Mouse (Mus musculus) inflammation-experienced regulatory T-cells, adult 6 months (primary cell): Measurements from ENCODE around the gene Fam124a. TPM values are rescaled to one million over a fixed set of nuclear protein-coding genes. Genes with fewer than 3 reads are reported as not detected.
"Not testable (repeated sequence)": the region's sequence is repeated elsewhere in the genome, so short reads cannot be mapped to it uniquely, and the experiment has no call there.

Experiments
- ATAC-seq: one replicate; pipeline ENCODE4 v1.8.0; 2017
- polyA plus RNA-seq, 3 experiments: library from polyadenylated mRNA; unstranded; fragments of 100-300 nt; shearing (Covaris generic); gene quantifications; one replicate each; pipeline ENCODE4 v1.2.1; 2017

Gene Fam124a
- not detected for polyA plus RNA-seq

GRCm38 (mm10) chr14:62555309-62555829, at the start of gene Fam124a:
TSS of gene Fam124a (plus strand) at chr14:62555737.
- peak; percentile 65 for ATAC-seq

DNA sequence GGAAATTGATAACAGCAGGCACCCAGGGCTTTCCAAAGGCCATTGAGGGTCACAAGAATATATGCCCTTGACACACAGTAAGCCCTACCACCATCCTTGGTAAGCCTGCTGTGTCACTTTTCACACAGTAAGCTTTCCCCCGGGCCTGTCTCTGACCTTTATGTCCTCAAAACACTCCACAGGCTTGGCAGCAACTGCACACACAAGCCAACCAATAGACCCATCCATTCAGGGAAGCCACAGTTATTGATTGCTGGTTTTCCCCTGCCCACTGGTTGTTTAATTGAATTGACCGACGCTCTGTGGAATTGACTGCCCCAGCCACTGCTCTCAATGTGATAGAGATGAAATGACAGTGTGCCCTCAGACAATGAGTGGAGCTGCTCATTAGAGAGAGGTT, 49.3 kb upstream of the Fam124a start:
- ATAC-seq: no peak

DNA sequence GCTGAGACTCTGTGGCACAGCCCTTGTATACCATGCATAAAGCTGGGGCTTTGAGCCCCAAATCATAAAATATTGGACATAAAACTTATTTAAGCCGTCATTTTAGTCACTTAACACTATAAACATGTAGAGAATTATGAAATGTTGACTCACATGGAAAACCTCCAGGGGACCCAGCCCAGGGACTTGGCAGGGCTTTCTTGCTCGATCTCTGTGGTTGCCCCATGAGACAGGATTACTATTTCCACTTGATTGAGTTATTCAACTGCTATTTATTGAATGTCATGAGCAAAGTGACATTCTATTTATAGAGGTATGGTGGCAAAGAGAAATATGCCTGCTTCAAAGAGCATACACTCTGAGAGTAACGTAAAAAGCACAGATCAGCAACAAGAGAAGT, 46.2 kb upstream of the Fam124a start:
- no peak for ATAC-seq

DNA sequence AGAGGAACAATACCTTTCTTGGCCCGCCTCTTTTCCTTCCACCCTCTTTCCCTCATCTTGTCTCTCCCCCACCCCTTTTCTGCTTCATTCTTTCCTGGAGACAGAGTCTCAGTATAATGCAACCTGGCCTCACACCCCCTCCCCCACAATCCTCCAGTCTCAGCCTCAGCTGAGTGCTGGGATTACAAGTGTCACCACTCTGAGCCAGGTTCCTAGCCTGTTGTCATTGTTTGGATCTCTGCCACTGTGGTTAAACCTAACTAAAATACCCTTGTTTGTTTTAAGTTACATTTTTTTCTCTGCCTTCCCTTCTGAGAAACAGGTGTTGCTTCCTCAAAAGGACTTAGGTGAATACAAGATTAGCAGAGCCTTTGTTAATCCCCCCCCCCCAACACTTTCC, 42.7 kb upstream of the Fam124a start:
- ATAC-seq: no peak

GRCm38 (mm10) chr14:62530951-62531350, 24.6 kb upstream of the Fam124a start:
- no peak for ATAC-seq

GRCm38 (mm10) chr14:62536127-62536526, 19.4 kb upstream of the Fam124a start:
- no peak for ATAC-seq

- ATAC-seq: no peak
Observed at GRCm38 (mm10) chr14:62536988-62537387, 18.5 kb upstream of the Fam124a start.

- ATAC-seq: no peak
Observed at GRCm38 (mm10) chr14:62539834-62540233, 15.7 kb upstream of the Fam124a start.

GRCm38 (mm10) chr14:62541751-62542150, 13.8 kb upstream of the Fam124a start:
- ATAC-seq: no peak

- ATAC-seq: no peak
Observed at GRCm38 (mm10) chr14:62546296-62546695, 9.2 kb upstream of the Fam124a start.

- no peak for ATAC-seq
Observed at GRCm38 (mm10) chr14:62546746-62547145, 8.8 kb upstream of the Fam124a start.

- ATAC-seq: no peak
Observed at GRCm38 (mm10) chr14:62550121-62550520, 5.4 kb upstream of the Fam124a start.

DNA sequence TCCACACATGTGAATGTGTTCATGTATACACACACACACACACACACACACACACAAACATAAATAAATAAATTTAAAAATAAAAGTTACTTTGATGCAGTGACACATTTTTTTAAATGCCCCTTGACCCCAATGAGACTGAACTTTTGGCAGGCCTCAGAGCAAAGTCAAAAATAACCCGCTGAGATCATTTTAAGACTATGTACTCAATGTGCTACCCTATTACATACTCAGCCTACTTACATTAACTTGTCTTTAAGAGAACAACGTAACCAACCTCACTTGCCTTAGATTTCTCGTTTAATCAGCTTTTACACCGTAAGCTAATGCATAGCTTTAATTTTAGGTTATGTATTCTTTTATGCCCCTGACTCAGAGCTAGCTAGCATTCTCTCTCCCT, 2.8 kb upstream of the Fam124a start:
- ATAC-seq: no peak

GRCm38 (mm10) chr14:62553786-62554185, 1.8 kb upstream of the Fam124a start:
- ATAC-seq: no peak

DNA sequence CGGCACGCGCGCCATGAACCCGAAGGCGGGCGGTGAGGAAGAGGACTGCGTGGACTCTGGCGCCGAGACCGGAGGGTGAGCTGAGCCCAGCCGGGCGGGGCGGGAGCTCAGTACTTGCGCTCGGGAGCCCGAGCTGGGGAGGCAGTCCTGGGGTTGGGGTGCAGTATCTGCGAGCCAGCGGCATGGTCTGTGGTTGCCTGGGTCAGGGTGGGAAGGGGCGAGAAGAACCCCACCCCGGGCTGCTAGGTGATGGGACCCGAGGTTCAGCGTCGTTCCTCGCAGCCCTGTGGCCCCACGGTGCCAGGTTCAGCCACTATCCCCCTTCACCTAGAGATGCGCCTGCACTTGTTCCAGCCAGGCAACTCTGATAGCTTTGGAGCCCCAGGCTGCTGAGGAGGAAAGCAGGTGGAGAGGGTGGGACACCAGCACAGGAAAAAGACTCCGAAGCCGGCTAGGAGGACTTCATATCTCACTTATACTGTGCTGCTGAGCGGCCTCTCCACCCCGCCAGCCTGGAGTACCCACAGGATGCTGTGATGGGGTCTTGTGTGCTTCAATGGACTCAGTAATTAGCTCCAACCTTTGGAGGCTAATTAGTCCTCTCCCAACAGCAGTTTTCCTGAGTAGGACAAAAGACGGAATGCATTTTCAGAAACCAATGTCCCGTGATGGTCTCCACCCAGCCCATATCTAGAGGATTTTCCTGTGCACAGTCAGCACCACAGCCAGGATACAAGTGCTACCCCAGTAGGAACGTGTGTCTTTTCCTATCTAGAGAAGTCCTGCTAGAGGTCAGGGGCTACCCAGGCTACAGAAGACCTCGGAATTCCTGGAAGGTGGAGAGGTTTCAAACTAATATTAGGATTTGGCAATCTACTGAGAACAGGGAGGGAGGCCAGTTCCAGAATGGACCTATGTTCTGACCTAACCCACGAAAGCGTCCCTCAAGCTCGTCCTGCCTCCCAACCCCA, 588 bp downstream of the Fam124a start:
- ATAC-seq: no peak

- ATAC-seq: no peak
Observed at GRCm38 (mm10) chr14:62557111-62557510, 1.6 kb downstream of the Fam124a start.

DNA sequence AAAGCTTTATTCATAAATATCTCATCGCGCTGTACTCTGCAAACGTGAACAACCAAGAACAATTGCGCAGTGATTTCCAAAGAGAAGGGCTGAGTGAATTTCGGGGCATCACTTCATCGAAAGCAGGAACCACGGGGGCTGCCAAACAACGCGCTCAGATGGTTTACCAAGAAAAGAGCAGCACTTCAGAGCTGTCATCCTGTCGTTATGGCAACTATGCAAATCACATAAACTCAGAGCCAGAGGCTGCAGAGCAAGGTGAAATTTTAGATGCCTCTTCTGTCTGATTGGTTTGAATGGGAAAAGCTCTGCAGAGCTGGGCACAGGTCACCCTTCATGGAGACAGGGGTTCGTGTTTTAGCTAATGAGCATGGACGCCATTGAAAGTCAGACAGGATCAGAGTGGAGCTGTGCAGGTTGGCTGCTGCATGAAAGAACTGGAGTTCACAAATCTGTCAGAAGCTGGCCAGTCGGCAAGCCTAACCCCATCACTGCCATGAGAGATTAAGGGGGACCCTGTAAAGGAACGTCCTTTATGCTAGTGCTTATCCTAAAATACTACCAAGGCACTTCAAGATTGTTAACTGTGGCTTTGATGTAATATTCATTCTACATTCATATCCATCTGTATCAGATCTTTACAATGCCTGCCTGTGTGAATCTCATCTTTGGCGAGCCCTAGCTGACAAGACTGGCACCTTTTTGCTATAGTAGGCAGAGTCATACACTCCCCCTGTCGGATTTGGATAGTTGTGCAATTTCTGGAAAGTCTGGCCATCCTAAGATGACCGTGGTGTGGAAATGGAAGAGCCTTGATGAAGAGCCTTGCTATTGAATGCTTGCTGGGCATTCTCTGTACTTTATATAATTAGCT, 6.6 kb downstream of the Fam124a start:
- ATAC-seq: no peak

DNA sequence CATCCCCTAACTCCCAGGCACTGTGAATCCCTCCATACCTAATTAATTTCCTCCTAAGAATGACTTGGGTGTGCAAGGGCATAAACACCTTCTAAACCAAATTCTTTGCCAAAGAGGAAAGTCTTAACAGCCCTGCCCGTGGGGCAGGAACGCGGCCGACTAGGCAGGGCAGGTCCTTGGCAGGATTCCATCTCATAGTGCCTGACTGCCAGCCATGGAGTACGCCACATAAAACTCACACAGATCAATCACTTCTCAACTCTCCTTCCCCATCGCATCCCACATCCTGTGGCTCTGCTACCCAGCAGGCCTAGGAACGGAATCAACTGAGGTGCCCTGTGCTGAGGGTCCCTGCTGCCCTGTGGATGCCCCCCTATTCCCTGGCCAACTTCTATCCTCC, 8.1 kb downstream of the Fam124a start:
- ATAC-seq: no peak

- ATAC-seq: not testable (repeated sequence)
Observed at GRCm38 (mm10) chr14:62566821-62567220, 11.3 kb downstream of the Fam124a start, which contains the start of gene Gm4131. TSS of gene Gm4131 (minus strand) at chr14:62566921.

DNA sequence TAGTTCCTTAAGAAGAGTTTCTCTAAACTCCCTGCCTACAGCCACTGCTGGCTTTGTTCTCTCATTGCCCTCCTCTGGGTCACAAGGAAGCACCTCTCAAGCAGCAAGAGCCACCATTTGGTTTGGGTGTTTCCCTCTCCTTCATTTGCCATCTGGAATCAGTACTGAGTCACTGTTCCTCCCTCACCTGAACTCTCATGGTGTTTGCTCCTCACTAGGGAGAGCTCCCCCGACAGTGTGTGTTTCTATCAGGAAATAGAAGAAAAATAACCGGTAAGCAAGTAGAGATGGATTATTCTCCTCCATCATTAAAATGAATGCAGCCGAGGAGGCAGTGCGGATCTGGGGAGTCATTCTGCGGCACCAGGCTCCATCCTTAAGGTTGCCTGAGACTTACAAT, 13.9 kb downstream of the Fam124a start:
- ATAC-seq: no peak

GRCm38 (mm10) chr14:62570299-62570698, 14.8 kb downstream of the Fam124a start:
- ATAC-seq: no peak

- no peak for ATAC-seq
Observed at GRCm38 (mm10) chr14:62573454-62573853, 17.9 kb downstream of the Fam124a start.

GRCm38 (mm10) chr14:62574906-62575305, 19.4 kb downstream of the Fam124a start:
- ATAC-seq: no peak
